Mouse (Mus musculus) thymus, adult 2 months (tissue): Measurements from ENCODE around the gene Unc79.

ENCODE experiments used
- CTCF ChIP-seq: fragments of 200-500 bp; IDR thresholded peaks from 2 replicates; pipeline ENCODE4 v1.5.1; 2012; ENCODE audit warnings: mild to moderate bottlenecking, control low read depth, low read length, moderate library complexity, borderline replicate concordance; ENCODE audit not compliant: control insufficient read depth, poor library complexity, insufficient read depth; ENCODE audit errors: extremely low read depth
- POLR2A ChIP-seq: fragments of 200-500 bp; IDR thresholded peaks from 2 replicates; pipeline ENCODE4 v1.6.1; 2012; ENCODE audit warnings: mild to moderate bottlenecking, low read length, control low read depth, moderate library complexity; ENCODE audit not compliant: control insufficient read depth, poor library complexity, insufficient read depth; ENCODE audit errors: extremely low read depth

DNA sequence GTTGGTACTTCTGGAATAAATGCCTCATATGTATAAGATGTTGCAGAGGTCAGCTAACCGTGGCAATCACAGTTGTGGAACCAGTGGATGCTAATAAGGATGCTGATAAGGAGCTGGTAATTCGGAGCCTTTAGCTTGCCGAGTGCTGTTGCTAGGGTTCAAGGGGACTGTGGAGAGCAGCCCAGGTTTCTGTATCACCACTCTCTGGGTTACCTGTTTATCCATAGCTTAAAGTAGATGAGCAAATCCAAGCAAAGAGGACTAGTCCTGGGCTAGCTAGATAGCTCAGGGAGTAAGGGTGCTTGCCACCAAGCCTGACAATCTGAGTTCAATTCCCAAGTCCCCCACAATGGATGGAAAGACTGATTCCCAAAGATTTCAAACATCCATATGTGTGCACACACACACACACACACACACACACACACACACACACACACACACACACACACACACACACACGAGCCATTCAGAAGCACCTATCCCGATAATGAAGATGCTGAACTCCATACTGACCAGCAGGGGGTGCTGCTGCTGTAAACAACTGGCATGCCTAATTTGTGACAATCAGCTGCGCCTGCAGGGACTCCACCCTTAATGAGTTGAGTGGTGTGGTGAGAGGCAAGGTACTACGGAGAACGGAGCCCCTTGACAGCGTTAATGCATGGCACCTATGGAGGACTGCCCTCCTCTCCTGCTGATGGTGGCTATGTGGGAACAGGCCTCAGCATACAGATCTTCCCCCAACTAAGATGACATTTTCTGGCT lies 195.3 kb downstream of the Unc79 start:
- TF ChIP-seq POLR2A (no peak), CTCF (peak; percentile 63; the same call in 1 of the 2 replicates)
